Mouse (Mus musculus) lung, adult 2 months (tissue): ENCODE results near the gene Sys1. TPM values are rescaled to one million over a fixed set of nuclear protein-coding genes. Genes with fewer than 3 reads are reported as not detected.

Experiments
- DNase-seq: peaks from one replicate; pipeline ENCODE4 v3.0.0; 2022
- H3K4me1 ChIP-seq: fragments of 200-500 bp; 2 replicates; pipeline ENCODE4 v1.6.1; 2011; ENCODE audit warnings: low read length; ENCODE audit not compliant: control insufficient read depth, insufficient read depth
- H3K4me3 ChIP-seq: fragments of 200-500 bp; replicated peaks from 2 replicates; pipeline ENCODE3; 2011; ENCODE audit warnings: low read depth, mild to moderate bottlenecking, control low read depth, low read length; ENCODE audit errors: extremely low read depth
- CTCF ChIP-seq: fragments of 200-500 bp; IDR thresholded peaks from 2 replicates; pipeline ENCODE4 v1.5.1; 2011; ENCODE audit warnings: mild to moderate bottlenecking, low read length, control low read depth; ENCODE audit not compliant: insufficient read depth
- POLR2A ChIP-seq: fragments of 200-500 bp; IDR thresholded peaks from 2 replicates; pipeline ENCODE4 v1.6.1; 2011; ENCODE audit warnings: low read depth, mild to moderate bottlenecking, control low read depth, low read length, borderline replicate concordance; ENCODE audit errors: extremely low read depth
- WGBS: fragments of 180-500 bp; shearing (Covaris S2); methylation state at CpG from one replicate; pipeline ENCODE4 v1.1.7; 2018; 5-methylcytosine and 5-hydroxymethylcytosine counted together
- polyA plus RNA-seq: library from polyadenylated mRNA; depleted of rRNA; stranded (reverse); fragments of >200 nt; gene quantifications from 2 replicates; pipeline ENCODE4 v1.2.3, GENCODE M21; 2012

Gene Sys1
- polyA plus RNA-seq, 1 experiment: 89.8 TPM

- peak; percentile 23 for DNase-seq
- 55% methylated on average over 8 of the region's 8 CpGs for WGBS
- H3K4me1 ChIP-seq: peaks cover 14% of the 10 kb centered on the region
- TF ChIP-seq POLR2A (no peak), CTCF (no peak)
- H3K4me3 ChIP-seq: no peak overlapping the region
Observed at GRCm38 (mm10) chr2:164458535-164458934, 1.8 kb downstream of the Sys1 start.

DNA sequence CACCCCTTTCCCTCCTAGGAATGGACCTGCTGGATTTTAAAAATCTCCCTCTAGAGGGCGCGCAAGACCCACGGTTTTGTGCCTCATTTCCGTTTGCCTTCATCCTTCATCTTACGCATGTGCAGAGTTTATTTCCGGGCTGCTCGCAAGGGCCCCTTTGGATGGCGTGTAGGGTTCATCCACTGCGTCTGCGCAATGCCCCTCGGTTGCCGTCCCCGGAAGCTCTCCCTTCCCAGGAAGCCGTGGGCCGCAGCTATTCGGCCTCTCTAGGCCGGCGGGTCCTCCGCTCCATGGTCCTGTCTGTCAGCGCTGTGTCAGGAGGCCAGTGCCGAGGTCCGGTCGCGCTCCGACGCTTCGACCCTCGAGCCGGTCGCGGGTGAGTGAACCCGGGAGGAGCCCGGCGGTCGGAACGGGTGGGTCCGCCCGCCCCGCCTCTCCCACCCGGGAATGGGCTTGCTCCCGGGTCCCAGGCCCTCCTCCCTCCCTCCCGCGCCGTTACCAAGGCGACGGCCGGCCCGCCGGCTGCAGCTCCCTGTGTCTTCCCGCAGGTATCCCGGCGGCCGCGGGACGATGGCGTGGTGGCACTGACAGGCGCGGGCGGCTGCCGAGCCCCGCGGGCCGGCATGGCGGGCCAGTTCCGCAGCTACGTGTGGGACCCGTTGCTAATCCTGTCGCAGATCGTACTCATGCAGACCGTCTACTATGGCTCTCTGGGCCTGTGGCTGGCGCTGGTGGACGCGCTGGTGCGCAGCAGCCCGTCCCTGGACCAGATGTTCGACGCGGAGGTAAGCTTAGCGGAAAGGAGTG lies 4.2 kb downstream of the Sys1 start, which contains the start of gene Gm20458:
Gm20458 (plus strand) TSS at position 223 of the 807 bp plus-strand sequence.
- DNase-seq: peak; percentile 91
- Histone ChIP-seq H3K4me3 (peak within 1 kb of the TSS; percentile 73), H3K4me1 (peaks cover 10% of the 10 kb centered on the region)
- under 1% methylated on average over 62 of the region's 79 CpGs for WGBS
- TF ChIP-seq POLR2A (peak; percentile 73; the same call in 1 of the 2 replicates), CTCF (peak; percentile 64)

GRCm38 (mm10) chr2:164465161-164465560 lies 8.4 kb downstream of the Sys1 start:
- TF ChIP-seq POLR2A (no peak), CTCF (no peak)
- Histone ChIP-seq H3K4me1 (peaks cover 4% of the 10 kb centered on the region), H3K4me3 (no peak overlapping the region)
- no peak for DNase-seq

DNA sequence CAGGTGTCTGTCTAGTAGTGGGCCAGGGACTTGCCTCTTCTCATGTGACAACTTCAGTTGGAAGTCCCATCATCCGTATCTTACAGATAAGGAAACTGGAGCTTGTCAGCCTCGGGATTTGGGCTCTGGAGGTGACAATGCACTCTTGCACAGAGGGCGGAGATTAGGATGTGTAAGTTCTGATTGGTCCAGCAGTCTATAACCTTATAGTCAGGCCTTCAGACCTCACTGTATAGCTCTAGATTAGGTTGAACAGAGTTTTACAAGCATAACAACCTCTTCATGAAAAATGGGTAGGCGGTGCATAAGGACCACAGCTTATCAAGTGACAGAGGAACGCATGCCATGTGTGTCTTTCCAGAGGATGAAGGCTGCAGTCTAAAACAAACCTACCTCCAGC lies 10.0 kb downstream of the Sys1 start:
- Histone ChIP-seq H3K4me3 (no peak overlapping the region), H3K4me1 (peaks cover 3% of the 10 kb centered on the region)
- TF ChIP-seq CTCF: no peak
- no peak for TF ChIP-seq POLR2A
- 69% methylated on average over 5 of the region's 5 CpGs for WGBS
- no peak for DNase-seq

DNA sequence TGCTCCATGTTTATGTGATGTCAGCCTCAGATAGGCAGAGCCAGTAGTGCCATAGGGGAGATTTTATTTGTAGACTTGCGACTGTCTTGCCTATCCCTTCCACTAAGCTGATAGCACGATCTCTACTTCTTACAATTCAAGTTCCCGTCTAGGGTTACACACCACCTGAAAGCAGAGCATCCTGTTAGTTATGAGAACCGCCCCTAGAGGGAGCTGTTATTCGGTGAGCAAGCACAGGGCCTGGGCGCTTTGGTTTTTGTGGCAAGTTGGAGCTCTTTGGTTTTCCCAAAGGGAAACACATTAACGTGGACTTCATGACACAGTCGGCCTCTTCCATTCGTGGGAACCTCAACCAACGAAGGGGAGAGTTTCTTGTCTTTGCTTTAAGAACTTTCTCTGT lies 13.5 kb downstream of the Sys1 start:
- no peaks in the 10 kb centered on the region for H3K4me1 ChIP-seq
- TF ChIP-seq POLR2A (no peak), CTCF (peak; percentile 62)
- DNase-seq: peak; percentile 41
- H3K4me3 ChIP-seq: no peak overlapping the region
- 20% methylated on average over 10 of the region's 10 CpGs for WGBS

DNA sequence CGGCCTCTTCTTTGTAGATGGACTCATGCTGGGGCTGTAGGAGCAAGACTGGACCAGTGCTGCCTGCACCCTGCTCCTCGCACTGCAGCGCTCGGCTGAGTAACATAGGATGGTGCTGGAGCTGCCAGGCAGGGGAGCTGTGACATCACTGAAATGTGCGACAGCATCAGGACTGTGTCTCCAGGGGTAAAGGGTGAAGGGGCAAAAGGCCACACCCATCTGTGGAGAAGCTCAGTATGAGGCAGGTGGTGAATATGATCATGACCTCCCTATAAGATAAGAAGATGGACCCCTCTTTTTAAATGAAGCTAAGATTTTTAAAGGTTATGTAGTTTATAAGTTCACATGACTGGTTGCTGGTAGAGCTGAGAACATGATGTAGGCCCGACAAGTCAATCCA lies 16.9 kb downstream of the Sys1 start, which contains the start of gene Trp53tg5:
Trp53tg5 (minus strand) TSS at position 101 of the 400 bp plus-strand sequence.
- DNase-seq: no peak
- TF ChIP-seq CTCF: no peak
- TF ChIP-seq POLR2A: no peak
- Histone ChIP-seq H3K4me3 (no peak within 1 kb of the TSS), H3K4me1 (no peaks in the 10 kb centered on the region)
- WGBS: 87% methylated on average over 6 of the region's 6 CpGs

- DNase-seq: peak; percentile 53
- no peak for TF ChIP-seq CTCF
- no peak for TF ChIP-seq POLR2A
- whole genome bisulfite sequencing: 1% methylated on average over 26 of the region's 26 CpGs
- H3K4me1 ChIP-seq: peaks cover 11% of the 10 kb centered on the region
- H3K4me3 ChIP-seq: peak within 1 kb of the TSS; percentile 81
Observed at GRCm38 (mm10) chr2:164485681-164486257, 29.0 kb downstream of the Sys1 start, which contains the start of gene Dbndd2. TSS of gene Dbndd2 (plus strand) at chr2:164486106.

- peak; percentile 70 for DNase-seq
- peaks cover 11% of the 10 kb centered on the region for H3K4me1 ChIP-seq
- TF ChIP-seq CTCF (no peak), POLR2A (0 out of 2 replicates have a peak, but pooled peaks have one; percentile 15)
- peak overlapping the region; percentile 81 for H3K4me3 ChIP-seq
- under 1% methylated on average over 88 of the region's 90 CpGs for WGBS
Observed at GRCm38 (mm10) chr2:164486258-164487114, 29.7 kb downstream of the Sys1 start.

DNA sequence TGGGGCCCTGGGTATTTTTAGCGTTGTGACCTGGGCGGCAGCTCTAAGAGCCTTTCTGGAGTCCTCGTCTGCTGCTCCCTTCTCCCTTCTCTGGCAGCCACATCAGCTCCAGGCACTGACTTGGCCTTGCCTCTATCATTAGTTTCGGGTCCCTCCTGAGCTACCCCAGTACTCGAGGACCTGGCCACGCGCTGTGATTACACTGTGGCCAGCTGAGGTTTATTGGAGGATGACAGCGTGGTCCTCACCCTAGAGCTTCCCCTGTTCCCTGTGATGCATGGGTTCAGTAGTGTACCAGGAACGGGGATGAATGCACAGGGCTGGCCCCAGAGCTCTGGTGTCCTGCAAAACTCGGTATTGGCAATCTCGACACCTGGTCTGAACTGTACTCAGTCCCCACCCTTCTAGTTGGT lies 30.4 kb downstream of the Sys1 start:
- Histone ChIP-seq H3K4me3 (peak overlapping the region; percentile 81), H3K4me1 (peaks cover 11% of the 10 kb centered on the region)
- 16% methylated on average over 11 of the region's 11 CpGs for WGBS
- no peak for TF ChIP-seq POLR2A
- DNase-seq: no peak
